Mouse (Mus musculus) testis, postnatal 14 days (tissue): ENCODE measurements around the gene Wwox.

Experiments
- DNase-seq: peaks from one replicate; pipeline ENCODE4 v3.0.0; 2021; ENCODE audit warnings: low spot score

Wwox gene

DNA sequence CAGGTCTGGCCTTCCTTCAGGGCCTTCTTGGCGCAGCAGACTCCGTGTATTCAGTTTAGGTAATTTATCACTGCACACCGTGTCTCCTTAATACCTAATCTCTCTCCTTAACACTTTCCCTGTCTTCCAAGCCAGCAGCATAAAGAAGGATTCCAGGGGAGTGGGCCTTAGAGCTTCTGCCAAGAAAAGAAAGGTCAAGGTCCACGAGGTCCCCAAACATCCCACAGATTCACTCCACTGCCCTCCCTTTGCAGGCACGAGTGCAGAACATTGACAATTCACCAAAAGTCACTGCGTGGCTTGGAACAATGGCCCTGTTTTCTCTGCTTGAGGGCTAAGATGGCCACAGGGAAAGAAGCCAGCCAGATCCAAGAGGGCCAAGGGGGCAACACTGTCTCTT is 96.7 kb downstream of the Wwox start:
- DNase-seq = peak; percentile 54

DNA sequence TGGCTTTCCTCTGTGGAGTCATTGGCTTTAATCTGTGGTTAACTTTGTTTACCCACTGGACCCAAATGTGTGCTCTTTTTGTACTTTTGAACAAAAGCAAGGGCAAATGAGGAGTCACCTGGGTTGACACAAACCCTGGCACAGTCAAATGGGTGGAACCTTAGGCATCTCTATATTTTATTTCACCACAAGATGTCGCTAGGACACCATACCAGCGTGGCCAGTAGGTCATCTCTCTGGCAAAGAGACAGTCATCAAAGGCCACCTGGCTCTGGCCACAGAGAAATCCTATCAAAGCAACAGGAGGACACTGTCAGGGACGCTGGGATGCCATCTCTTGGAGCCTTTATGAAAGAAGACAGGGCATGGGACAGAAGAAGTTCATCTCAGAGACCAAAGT is 101.7 kb downstream of the Wwox start:
- DNase-seq = no peak

DNA sequence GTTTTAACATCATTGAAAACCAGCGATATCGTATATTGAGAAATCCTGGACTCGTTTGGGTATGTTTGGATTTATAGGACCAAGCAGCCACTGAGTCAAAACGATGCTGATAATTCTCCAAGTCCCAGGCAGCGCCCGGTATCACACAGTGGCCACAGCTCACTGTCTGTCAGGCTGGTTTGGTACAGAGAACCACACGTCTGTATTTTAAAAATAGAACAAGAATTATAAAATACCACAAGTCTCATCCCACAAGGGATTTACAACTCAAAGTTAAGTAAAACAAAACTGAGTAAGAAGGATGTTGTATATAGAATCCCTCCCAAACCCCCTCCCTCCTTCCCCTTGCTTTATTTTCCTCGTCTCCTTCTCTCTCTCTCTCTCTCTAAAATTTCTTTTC is 108.9 kb downstream of the Wwox start:
- DNase-seq = no peak

DNA sequence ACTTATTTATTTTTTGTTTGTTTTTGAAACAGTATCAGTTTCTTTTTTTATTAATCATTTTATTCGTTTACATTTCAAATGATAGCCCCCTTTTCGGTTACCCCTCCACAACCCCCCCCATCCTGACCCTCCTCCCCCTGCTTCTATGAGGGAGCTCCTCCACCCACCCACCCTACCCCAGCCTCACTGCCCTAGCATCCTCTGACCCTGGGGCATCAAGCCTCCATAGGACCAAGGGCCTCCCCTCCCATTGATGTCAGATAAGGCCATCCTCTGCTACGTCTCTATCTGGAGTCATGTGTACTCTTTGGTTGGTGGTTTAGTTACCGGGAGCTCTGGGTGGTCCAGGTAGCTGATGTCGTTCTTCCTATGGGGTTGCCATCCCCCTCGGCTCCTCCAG is 109.4 kb downstream of the Wwox start:
- DNase-seq = no peak

DNA sequence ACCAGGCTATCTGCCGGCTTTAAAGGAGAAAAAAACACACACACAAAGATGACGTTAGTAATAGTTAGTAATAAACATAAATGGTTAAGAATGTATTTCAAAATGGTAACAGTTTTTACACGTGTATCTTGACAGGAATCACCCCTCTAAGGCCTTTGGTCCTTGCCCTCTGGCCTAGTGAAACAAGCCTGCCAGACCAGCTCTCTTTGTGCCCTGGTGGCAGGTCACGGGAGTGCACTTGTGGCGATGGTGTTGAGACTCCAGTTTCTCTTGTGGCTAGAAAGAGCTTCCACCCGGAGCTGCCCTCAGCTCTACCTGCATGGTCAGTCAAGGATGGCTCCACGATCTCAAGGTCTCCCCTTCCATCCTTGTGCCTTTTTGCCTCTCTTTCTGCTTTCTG is 110.6 kb downstream of the Wwox start:
- no peak for DNase-seq

DNA sequence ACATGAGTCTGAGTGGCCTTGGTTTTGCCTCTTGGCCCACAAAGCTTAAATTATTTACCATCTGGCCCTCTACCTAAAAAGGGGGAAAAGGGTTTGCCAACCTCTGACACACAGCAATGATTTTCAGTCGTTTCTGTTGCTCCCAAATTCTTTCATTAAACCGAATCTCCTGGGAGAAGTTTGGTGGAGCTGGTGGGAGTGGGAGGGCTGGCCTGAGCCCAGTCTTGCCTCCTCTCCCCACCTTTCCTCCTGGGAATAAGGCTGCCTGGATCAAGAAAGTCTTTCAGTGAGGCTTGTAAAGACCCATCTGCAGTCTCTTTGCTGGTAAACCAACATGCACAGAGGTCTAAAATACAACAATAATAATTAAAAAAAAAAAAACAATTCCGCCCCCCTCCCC is 113.2 kb downstream of the Wwox start:
- no peak for DNase-seq

DNA sequence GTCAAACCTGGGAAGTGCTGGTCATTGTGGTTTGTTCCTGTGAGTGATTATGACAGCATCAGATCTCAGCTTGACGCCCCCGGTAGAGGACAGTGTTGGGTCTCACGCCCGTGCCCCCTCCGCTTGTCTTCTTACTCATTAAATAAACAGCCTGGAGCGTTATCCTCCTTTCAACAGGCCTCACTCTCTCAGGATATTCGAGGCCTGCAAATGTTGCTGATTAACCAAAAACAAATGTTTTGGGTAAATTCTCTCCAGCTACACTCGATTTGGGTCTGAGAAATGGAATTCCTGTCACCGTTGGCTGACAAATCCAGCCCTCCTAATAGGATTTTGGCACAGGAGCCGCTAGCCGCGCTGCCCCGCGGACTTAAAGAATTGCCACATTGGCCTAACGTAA is 115.5 kb downstream of the Wwox start:
- DNase-seq = no peak

DNA sequence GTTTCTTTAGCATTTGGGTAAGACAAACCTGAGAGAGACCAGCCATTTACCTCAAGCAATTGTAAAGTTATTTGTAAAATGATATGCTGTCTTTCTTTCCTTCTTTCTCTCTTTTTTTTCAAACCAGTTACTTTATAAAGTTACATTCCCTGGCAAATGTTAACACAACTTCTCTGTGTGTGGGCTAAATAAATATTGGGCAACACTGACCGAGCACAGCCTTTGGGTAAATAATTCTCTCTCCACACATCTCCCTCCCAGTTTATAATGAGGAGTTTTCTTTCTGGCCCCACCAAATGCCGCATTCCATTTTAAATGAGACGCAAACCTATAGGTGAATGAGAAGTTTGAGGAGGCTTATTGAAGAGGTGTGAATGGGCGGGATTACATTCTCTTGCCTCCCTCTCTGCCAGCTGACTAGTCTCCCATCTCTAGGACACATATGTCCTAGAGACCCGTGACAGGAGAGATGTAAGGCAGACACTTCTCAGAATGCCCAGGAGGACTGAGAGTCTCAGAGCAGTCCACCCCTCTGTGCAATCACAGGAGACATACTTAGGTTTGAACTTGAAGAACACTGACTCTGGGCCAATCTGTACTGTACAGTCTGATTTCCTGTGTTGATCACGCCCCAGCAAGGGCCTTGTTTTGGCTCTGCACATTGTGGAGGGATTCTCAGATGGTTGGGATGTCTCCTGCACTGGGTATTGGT is 116.2 kb downstream of the Wwox start:
- DNase-seq = no peak

DNA sequence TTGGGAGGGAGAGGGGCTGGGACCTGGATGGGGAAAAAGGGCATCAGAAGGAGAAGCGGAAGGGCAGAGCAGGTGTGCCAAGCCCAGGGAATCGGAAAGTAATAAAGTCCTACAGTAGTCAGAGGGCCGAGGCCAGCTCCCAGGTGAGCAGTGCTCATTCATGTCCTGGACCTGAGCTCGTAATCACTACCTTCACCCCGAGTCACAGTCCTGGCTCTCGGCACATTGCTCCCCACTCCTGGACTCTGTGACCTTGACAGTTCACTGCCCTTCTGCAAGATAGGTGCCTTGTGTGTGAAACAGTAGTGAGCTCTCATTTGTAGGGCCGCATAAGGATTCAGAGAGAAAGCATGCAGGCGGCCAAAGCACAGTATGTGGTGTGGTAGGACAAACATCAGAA is 121.7 kb downstream of the Wwox start:
- DNase-seq = no peak

DNA sequence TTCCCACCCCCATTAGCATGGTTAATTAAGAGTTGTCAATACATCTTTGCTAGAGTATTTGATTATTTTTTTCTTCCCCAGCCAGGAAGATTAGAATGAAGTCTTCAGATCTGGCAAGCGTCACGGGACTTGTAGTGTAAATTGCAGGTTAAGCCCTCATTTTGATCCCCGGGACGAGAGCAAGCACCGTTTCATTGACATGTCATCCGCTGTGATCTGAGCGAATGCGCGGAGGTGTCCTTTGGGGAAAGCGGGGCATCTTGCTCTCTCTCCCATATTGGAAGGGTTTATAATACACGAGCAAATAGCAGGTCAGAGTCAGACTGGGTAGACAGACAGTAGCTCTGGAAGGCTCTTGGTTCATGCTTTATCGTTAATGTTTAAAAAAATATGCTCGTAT is 123.0 kb downstream of the Wwox start:
- DNase-seq = no peak

DNA sequence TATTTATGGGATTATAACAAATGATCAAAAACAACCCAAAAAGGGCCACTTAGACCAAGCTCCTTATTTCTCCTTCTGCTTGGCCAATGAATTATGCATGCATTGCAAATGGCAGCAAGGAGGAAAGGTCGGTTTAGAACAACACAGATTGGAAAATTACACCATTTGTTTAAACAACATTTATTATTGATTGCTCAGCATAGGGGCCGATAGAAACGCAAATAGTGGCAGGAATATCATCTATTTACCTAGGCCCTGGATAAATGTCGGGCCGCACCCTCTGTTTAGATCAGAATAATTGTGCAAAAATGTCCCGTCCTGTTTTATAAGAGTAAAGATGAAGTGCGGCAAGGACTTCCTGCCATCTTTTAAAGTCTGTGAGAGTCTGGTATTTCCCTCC is 123.9 kb downstream of the Wwox start:
- DNase-seq = no peak

DNA sequence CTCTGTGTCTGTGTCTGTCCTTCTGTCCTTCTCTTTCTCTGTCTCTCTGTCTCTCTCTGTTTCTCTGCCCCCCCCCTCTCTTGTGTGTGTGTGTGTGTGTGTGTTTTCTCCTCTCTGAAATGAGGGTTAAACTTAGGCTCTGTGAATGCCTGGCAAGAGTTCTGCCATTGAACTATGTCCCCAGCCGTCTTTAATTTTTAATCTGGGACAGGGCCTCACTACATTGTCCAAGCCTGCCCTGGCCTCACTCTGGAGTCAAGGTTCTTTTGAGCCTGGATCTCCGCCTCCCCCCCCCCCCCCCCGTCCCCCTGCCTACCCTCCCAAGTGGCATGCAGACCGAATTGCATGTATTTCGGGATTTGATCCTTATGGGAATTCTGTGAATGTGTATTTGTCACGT is 124.6 kb downstream of the Wwox start:
- DNase-seq = no peak

DNA sequence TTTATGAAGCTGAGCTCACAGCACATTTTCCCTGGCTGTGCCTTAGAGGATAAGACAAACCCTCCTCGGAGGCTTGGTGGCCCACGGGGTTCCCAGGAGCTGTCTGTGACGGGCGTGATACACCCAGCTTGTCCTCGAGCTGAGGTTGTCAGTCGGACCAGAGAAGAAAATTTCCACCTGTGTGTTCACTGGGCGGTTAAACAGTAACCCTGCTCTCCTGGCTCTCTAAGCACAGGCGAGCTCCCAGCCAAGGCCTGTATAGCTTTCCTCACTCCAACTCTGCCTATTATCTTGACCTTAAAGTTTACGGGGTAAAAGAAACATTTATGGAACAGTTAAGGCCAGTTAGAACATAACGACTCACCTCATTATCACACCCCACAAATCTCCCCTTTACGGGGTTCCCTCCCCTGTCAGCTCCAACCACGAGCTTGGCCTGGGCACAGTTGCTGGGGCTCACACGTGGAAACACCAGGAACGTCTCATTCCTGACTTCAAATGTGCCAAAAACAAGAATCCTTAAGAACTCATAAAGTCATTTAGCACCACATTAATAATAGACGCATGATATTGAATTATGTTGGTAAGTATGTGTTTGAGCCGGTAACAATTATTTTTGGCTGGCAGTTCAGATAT is 129.2 kb downstream of the Wwox start:
- DNase-seq = no peak

DNA sequence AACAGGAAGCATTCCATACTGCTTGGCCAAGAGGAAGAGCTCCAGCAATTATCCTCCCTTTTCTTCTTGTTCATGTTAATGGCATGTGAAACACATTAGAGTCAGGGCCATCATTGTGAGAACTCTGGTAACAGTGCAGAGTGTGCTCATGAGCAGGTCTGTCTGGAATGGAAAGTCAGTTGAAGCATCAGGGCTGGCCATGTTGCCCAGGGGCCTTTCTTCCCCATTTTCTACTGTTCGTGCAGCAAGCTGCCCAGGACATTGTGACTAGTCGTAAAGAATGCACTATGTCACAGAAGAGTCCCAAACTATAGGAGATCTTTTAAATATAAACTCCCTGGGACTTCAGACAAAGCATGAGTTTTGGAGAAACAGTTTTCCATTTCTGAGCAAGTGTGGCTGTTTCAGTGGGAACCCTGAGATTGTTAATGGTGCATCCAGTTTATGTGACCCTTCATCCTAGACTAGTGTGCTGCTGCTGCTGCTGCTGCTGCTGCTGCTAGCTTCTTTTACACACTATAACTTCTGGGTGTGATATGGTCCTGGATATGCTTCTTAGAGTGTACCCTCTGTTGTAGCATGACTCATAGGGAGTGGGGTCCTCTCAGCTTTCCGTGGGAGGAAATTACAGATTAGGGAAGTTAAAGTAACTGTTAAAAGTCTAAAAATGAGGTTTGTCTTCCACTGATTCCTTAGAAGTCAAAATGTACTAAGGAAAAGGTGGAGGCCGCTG is 133.7 kb downstream of the Wwox start:
- DNase-seq = no peak

DNA sequence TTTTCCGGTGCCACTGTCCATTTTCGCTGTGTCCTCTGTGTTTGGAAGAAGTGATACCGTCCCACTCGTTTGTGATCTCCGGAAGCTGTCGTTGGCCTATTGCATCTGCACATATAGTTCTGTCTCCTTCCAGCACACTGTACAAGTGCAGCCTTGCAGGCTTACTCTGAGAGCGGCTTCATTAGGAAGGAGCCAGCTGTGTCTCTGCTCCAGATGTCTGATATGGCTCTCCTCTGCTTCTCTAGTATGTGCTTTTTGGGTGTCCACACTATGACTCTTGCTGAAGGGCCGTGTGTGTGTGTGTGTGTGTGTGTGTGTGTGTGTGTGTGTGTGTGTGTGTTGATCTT is 134.3 kb downstream of the Wwox start:
- no peak for DNase-seq

DNA sequence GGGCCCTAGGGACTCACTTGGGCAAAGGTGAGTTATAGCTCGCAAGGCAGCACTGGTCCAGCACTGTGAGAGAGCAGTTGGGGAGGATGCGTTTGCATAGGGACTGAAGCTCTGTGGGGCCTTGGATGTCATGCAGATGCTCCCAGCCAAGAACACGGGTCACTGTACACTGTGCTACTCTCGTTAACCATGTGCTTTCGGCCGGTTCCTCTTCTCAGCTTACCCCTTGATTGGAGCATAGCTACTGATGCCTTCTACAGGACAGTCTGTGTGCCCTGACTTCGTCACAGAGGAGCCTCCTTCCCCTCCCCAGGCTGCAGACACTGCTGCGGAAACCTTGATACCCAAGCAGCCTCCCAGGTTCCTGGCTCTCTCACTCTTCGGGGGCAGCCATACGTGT is 139.8 kb downstream of the Wwox start:
- DNase-seq = no peak

DNA sequence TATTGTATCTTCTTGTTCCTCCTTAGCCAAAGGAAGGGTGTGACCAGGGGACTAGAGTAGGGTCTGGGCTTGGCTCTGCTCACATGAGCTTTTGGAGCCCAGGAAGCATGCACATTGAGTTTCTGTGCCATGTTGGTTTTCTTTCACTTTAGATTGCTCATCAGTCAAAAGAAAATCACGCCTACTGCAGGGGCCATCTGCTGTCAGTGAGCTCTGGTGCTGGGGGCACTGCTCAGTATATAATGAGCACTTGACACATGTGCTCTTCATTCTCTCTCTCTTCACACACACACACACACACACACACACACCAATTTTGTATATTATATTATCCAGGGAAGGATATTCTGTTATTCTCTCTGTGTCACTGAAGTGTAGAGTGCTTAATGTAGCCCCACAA is 141.2 kb downstream of the Wwox start:
- DNase-seq = no peak

DNA sequence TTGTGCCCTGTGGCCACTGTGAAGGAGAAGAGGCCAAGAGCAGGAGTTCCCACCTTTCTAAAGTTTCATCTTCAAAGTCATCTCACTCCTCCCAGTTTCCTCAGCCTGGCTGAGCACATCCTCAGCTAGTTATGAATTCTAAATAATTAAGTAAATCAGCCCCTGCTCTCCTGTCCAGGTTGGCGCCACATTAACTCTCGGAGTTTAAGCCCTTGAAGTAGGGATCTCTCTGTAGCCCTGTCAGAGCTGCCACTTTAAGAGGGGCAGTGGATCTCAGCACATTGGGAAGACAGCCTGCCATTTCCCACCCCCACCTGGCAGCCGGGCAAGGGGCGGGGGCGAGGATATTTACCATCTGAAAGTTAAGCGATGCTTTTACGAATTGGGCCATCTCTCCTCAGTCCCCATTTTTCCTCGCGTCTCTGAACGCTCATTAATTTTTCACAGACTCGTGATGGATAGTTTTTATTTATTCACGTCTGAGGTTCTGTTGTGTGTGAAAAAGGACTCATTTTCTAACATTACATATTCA is 150.9 kb downstream of the Wwox start:
- DNase-seq = no peak

DNA sequence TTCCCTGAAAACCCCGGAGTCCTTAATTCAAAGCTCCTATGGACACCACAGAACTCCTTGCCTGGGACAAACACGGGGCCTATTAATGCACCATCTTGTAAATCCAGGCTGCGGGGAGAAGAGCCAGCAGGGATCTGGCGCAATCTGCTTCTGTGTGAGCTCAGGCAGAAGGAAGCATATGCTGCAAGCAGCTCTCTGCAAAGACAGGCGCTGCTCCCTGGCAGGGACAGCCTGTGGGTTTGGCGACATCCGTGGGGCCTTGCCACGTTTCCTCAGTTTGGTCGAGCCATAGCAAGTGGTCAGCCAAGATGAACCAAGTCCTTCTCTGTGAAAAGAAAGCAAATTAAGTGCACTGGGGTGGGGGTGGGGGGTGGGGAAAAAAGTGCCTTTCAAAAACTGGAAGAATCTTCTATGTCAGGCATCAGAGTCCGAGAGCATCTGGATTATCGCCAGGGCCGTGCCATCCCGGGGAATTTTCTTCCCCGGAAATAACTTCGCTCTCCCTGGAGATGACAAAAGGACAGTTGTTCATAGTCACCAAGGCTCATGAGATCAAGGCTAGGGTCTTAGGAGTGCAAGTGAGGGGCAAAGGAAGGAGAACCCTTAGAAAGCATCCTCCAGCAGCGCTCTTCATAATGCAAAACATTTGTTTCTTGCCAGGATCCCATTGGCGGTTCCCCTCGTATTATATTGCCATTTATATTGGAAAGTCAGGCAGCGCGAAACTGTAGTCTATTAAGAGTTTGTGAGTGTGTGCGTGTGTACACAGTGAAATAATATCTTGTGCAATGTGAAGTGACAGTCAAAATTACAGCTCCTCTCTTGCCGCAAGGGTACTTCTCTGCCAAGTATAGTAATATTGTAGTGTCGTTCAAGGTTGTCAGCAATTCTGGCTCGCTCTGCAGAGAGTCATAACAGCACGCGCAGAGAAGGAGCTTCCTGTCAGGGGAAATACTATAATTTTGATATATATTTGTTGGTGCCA is 152.1 kb downstream of the Wwox start:
- no peak for DNase-seq

DNA sequence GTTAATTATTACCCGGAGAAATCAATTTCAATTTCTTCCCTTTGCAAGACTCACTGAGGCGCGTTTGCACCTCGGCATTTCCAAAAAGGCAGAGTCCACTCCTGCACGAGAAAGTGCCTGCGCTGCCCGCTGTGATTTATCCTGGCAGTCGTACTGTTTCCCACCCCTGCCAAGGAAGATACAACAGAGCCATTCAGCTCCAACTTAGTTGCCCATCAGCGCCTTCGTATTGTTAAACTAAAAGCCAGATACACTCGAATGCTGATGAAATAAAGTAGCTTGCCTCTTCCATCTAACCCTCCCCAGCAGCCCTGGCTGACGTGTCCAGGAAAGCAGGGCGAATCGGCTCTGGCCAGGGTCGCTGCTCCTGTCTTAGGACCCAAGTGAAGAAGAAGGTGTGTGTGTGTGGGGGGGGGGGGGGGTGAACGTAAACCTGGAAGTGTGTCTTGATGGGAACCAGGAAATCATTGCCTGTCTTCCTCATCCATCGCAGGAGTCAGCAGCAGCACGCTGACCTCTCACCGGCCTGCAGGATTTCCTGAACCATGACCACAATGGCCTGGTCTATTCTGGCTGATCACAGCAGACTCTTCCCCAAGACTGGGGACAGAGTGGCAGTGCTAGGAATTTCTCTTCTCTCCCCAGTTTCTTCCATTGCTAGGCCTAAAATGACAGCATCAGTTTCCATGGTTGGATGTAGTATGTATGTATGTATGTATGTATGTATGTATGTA is 154.1 kb downstream of the Wwox start:
- DNase-seq = no peak

DNA sequence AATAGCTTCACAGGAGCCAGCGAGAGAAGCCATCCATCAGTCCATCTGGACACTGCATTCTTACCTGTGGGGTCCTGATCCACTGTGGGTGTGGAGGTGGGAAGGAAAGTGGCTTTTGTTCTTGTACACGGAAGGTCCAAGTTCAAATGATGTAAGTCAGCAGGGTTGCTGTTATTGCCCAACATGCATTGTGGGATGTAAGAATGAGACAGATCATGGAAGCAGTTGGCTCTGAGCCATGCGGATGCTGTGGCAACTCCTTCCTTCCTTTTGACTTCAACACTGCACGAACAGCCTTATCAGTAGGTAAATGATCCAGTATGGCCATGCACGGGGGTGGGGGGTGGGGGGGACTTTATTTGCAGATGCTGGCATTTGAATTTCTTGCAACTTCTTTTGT is 155.4 kb downstream of the Wwox start:
- no peak for DNase-seq
